Mouse (Mus musculus): ENCODE data around the gene Chpf.

GRCm38 (mm10) chr1:75435475-75436328, 43.4 kb downstream of the Chpf start, which contains the start of gene Gmppa:
- no peak for TF ChIP-seq MAX (IDR thresholded peaks at IDR 0.05; ENCODE audit: low read depth)
- TF ChIP-seq TCF12 (IDR thresholded peaks at IDR 0.05; ENCODE audit: insufficient read depth, poor library complexity, severe bottlenecking): no peak
- no peak for TF ChIP-seq USF1 (IDR thresholded peaks at IDR 0.05; ENCODE audit: low read depth)
- no peak for TF ChIP-seq MYOG (IDR thresholded peaks at IDR 0.05; ENCODE audit: control insufficient read depth in 1 of 3, insufficient read depth in 1 of 3, insufficient read length in 2 of 3, low read depth in 2 of 3)
- TF ChIP-seq POLR2A (IDR thresholded peaks at IDR 0.05; ENCODE audit: insufficient read length, low read depth): peak; percentile 92
